Mouse (Mus musculus): Measurements from ENCODE around the gene Nedd9.
A peak's percentile ranks its signal among the peaks of the same experiment; 100 is the strongest.

GRCm38 (mm10) chr13:41510631-41511419 is 23.7 kb upstream of the Nedd9 start:
- TF ChIP-seq CTCF (IDR thresholded peaks at IDR 0.05; ENCODE audit: low read depth) (no peak), EP300 (IDR thresholded peaks at IDR 0.05; ENCODE audit: low read depth) (0 out of 2 replicates have a peak, but pooled peaks have one; percentile 37)

Data from heart, postnatal 0 days (tissue).